Mouse (Mus musculus): ENCODE results near the gene Ppp6c. TPM values are rescaled to one million over a fixed set of nuclear protein-coding genes. Genes with fewer than 3 reads are reported as not detected.
"Not testable (repeated sequence)": the region's sequence is repeated elsewhere in the genome, so short reads cannot be mapped to it uniquely, and the experiment has no call there.

Gene Ppp6c
- total and polyA plus RNA-seq, 3 experiments, result 24.9 to 79.8 (median 68.7) TPM

GRCm38 (mm10) chr2:39268357-39268756 is 42.1 kb upstream of the Ppp6c start:
- in situ Hi-C loops (cut with MboI; ENCODE audit: low pct_ligation_motif_present, low pct_unique_long_range_greater_than_20kb, low sequenced_read_pairs) (no loop called here), dilution Hi-C loops (cut with MboI; ENCODE audit: extremely low pct_ligation_motif_present, extremely low pct_unique_long_range_greater_than_20kb, low sequenced_read_pairs) (no loop called here)
- Histone ChIP-seq H3K9me3 (replicated peaks; ENCODE audit: low read length) (peaks cover 5% of the 10 kb centered on the region), H3K4me2 (ENCODE audit: insufficient read depth, low read depth, poor library complexity, severe bottlenecking) (no peak overlapping the region), H3K4me1 (ENCODE audit: control insufficient read depth in 1 of 2, insufficient read depth in 2 of 2) (no peaks in the 10 kb centered on the region), H3K27me3 (replicated peaks) (no peaks in the 10 kb centered on the region), H3K4me3 (replicated peaks in 1 of 3; ENCODE audit: low read depth in 2 of 3, low read length in 2 of 3, poor library complexity in 1 of 3) (no peak overlapping the region), H3K9ac (ENCODE audit: insufficient read depth, low read depth) (no peak overlapping the region), H3K79me2 (replicated peaks; ENCODE audit: control insufficient read depth, extremely low read depth, insufficient read depth, poor library complexity, severe bottlenecking) (no peaks in the 10 kb centered on the region), H3K27ac (ENCODE audit: insufficient read depth, low read depth) (no peak overlapping the region), H3K36me3 (replicated peaks in 1 of 2; ENCODE audit: control insufficient read depth in 1 of 2, insufficient read depth in 1 of 2, low read length in 1 of 2) (no peaks in the 10 kb centered on the region)
- TF ChIP-seq RAD21 (IDR thresholded peaks at IDR 0.05; ENCODE audit: low read depth, low read length), result peak; percentile 84
- TF ChIP-seq ZC3H11A (IDR thresholded peaks at IDR 0.05; ENCODE audit: low read depth, low read length), result peak; percentile 77
- TF ChIP-seq UBTF (IDR thresholded peaks at IDR 0.05; ENCODE audit: low read depth, low read length), result no peak
- TF ChIP-seq CTCF (conservative IDR thresholded peaks at IDR 0.05 in 1 of 2, IDR thresholded peaks at IDR 0.05 in 1 of 2; ENCODE audit: low read depth in 2 of 2, low read length in 2 of 2), result peak; percentile 73 to 87
- TF ChIP-seq SMC3 (IDR thresholded peaks at IDR 0.05; ENCODE audit: low read depth, low read length), result peak; percentile 83
- TF ChIP-seq SIN3A (IDR thresholded peaks at IDR 0.05; ENCODE audit: low read length), result no peak
- DNase-seq (ENCODE audit: extremely low read depth), result peak; percentile 45

- H3K27ac ChIP-seq (ENCODE audit: insufficient read depth, low read depth); in situ Hi-C loops (cut with MboI; ENCODE audit: low pct_ligation_motif_present, low pct_unique_long_range_greater_than_20kb, low sequenced_read_pairs); H3K9ac ChIP-seq (ENCODE audit: insufficient read depth, low read depth); H3K27me3 ChIP-seq (replicated peaks); DNase-seq (ENCODE audit: extremely low read depth); H3K4me3 ChIP-seq (replicated peaks in 1 of 3; ENCODE audit: low read depth in 2 of 3, low read length in 2 of 3, poor library complexity in 1 of 3); H3K36me3 ChIP-seq (replicated peaks in 1 of 2; ENCODE audit: control insufficient read depth in 1 of 2, insufficient read depth in 1 of 2, low read length in 1 of 2); H3K79me2 ChIP-seq (replicated peaks; ENCODE audit: control insufficient read depth, extremely low read depth, insufficient read depth, poor library complexity, severe bottlenecking); H3K4me2 ChIP-seq (ENCODE audit: insufficient read depth, low read depth, poor library complexity, severe bottlenecking); H3K4me1 ChIP-seq (ENCODE audit: control insufficient read depth in 1 of 2, insufficient read depth in 2 of 2); H3K9me3 ChIP-seq (replicated peaks; ENCODE audit: low read length); dilution Hi-C loops (cut with MboI; ENCODE audit: extremely low pct_ligation_motif_present, extremely low pct_unique_long_range_greater_than_20kb, low sequenced_read_pairs): not testable (repeated sequence)
Measured at GRCm38 (mm10) chr2:39252275-39252674, 26.0 kb upstream of the Ppp6c start.

DNA sequence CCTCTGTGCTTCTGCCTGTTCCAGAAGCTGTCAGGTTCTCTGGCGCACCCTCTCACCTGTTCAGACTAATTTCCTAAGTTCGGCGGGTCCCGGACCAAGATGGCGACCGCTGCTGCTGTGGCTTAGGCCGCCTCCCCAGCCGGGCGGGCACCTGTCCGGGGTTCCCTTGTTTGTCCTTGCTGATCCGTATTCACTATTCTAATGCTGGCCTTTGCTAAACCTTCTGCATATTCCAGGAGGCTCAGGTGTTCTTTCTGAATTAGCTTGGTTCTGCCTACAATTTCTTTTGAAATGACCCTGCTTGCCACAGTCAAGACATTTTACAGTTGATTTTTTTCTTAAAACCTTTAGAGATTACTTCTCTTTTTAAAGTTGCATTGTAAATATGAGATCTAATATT is 20.6 kb upstream of the Ppp6c start:
- H3K79me2 ChIP-seq (replicated peaks; ENCODE audit: control insufficient read depth, extremely low read depth, insufficient read depth, poor library complexity, severe bottlenecking); H3K4me1 ChIP-seq (ENCODE audit: control insufficient read depth in 1 of 2, insufficient read depth in 2 of 2); H3K4me3 ChIP-seq (replicated peaks in 1 of 3; ENCODE audit: low read depth in 2 of 3, low read length in 2 of 3, poor library complexity in 1 of 3); H3K9me3 ChIP-seq (replicated peaks; ENCODE audit: low read length); H3K27ac ChIP-seq (ENCODE audit: insufficient read depth, low read depth); DNase-seq (ENCODE audit: extremely low read depth); H3K9ac ChIP-seq (ENCODE audit: insufficient read depth, low read depth); H3K4me2 ChIP-seq (ENCODE audit: insufficient read depth, low read depth, poor library complexity, severe bottlenecking); H3K27me3 ChIP-seq (replicated peaks); dilution Hi-C loops (cut with MboI; ENCODE audit: extremely low pct_ligation_motif_present, extremely low pct_unique_long_range_greater_than_20kb, low sequenced_read_pairs); in situ Hi-C loops (cut with MboI; ENCODE audit: low pct_ligation_motif_present, low pct_unique_long_range_greater_than_20kb, low sequenced_read_pairs); H3K36me3 ChIP-seq (replicated peaks in 1 of 2; ENCODE audit: control insufficient read depth in 1 of 2, insufficient read depth in 1 of 2, low read length in 1 of 2): not testable (repeated sequence)

- peak; percentile 13 for DNase-seq (ENCODE audit: extremely low read depth)
- peak overlapping the region; percentile 82 for H3K9ac ChIP-seq (ENCODE audit: insufficient read depth, low read depth)
- in situ Hi-C loops (cut with MboI; ENCODE audit: low pct_ligation_motif_present, low pct_unique_long_range_greater_than_20kb, low sequenced_read_pairs), result no loop called here
- H3K4me1 ChIP-seq (ENCODE audit: control insufficient read depth in 1 of 2, insufficient read depth in 2 of 2), result peaks cover 2 to 27% of the 10 kb centered on the region in 2 experiments; a peak in 2 of 4 replicates
- dilution Hi-C loops (cut with MboI; ENCODE audit: extremely low pct_ligation_motif_present, extremely low pct_unique_long_range_greater_than_20kb, low sequenced_read_pairs), result no loop called here
- peaks cover 31% of the 10 kb centered on the region for H3K79me2 ChIP-seq (replicated peaks; ENCODE audit: control insufficient read depth, extremely low read depth, insufficient read depth, poor library complexity, severe bottlenecking)
- no peaks in the 10 kb centered on the region for H3K9me3 ChIP-seq (replicated peaks; ENCODE audit: low read length)
- H3K27ac ChIP-seq (ENCODE audit: insufficient read depth, low read depth), result no peak overlapping the region
- no peaks in the 10 kb centered on the region for H3K27me3 ChIP-seq (replicated peaks)
- peak overlapping the region; percentile 91 for H3K4me2 ChIP-seq (ENCODE audit: insufficient read depth, low read depth, poor library complexity, severe bottlenecking)
- no peaks in the 10 kb centered on the region for H3K36me3 ChIP-seq (replicated peaks in 1 of 2; ENCODE audit: control insufficient read depth in 1 of 2, insufficient read depth in 1 of 2, low read length in 1 of 2)
- no peak for TF ChIP-seq NRF1 (IDR thresholded peaks at IDR 0.05; ENCODE audit: low read depth, low read length)
- TF ChIP-seq CTCF (conservative IDR thresholded peaks at IDR 0.05 in 1 of 2, IDR thresholded peaks at IDR 0.05 in 1 of 2; ENCODE audit: low read depth in 2 of 2, low read length in 2 of 2), result no peak
- peak; percentile 62; the same call in 1 of the 2 replicates for TF ChIP-seq ZNF384 (IDR thresholded peaks at IDR 0.05; ENCODE audit: low read depth, low read length)
- TF ChIP-seq JUN (IDR thresholded peaks at IDR 0.05; ENCODE audit: insufficient read depth, low read depth, low read length), result no peak
- no peak for TF ChIP-seq KAT2A (IDR thresholded peaks at IDR 0.05; ENCODE audit: insufficient replicate concordance, low read length)
- no peak for TF ChIP-seq E2F4 (IDR thresholded peaks at IDR 0.05; ENCODE audit: insufficient replicate concordance, low read depth, low read length)
- 0 out of 2 replicates have a peak, but pooled peaks have one; percentile 21 for TF ChIP-seq MAZ (IDR thresholded peaks at IDR 0.05; ENCODE audit: low read depth, low read length)
- peak overlapping the region; percentile 55 to 86 (median 77) for H3K4me3 ChIP-seq (replicated peaks in 1 of 3; ENCODE audit: low read depth in 2 of 3, low read length in 2 of 3, poor library complexity in 1 of 3)
Measured at GRCm38 (mm10) chr2:39226731-39227130, 480 bp upstream of the Ppp6c start.

Data from CH12.LX (cell line).